Comparison of ENCODE assay signal across 8 mouse cellular contexts in the genomic region with DNA sequence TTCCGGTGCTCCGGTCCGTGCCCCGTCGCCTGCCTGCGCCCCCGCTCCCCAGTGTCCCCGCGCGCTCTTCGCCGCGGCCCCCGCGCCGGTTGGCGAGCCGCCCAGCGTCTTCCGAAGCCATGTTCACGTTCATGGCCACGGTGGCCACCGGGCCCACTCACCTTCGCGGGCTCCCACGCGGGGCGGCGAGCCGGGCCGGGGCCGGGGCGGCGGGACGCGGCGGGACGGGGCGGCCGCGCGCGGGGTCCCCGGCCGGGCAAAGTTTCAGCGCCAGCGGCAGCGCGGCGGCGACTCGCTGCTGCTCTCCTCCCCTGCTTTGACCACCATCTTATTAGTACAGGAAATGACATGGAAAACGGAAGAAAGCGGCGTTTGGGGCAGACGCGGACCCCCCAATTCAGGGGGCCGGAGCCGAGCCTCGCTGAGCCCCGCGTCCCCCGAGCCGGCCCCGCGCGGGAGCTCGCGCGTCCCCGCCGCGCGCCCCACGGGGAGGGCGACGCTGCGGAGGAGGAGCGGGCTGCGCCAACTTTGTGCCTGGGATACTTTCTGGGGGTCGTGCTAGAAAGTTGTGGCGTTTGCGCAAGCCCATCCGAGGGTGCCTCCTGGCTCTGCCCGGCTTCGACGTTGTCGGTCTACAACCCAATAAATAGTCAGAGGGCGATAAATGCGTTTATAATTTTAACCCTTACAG. TPM values are rescaled to one million over a fixed set of nuclear protein-coding genes. Genes with fewer than 3 reads are reported as not detected.
DNase-seq lines count a peak whose midpoint lies in the region; ATAC-seq and TF ChIP-seq lines count a peak whose summit lies in the region.

Gene Prdm11 (minus strand): TSS at position 350 of the 691 bp plus-strand sequence.

- POLR2A ChIA-PET in Patski (lab: Charles Lee): interaction anchor here (0.9 kb wide), 1 partner anchor 16 kb away, joined by 3 read pairs; no protein-coding TSS in a partner anchor

- H3K4me3 ChIP-seq in forebrain, embryonic 11.5 days (ENCODE audit: low read depth, low read length): peak within 1 kb of the TSS; percentile 93
- peak within 1 kb of the TSS; percentile 80 for H3K4me3 ChIP-seq in intestine, postnatal 0 days (ENCODE audit: low read depth, low read length)
- peak within 1 kb of the TSS; percentile 73 for H3K4me3 ChIP-seq in liver, embryonic 12.5 days
- peak within 1 kb of the TSS; percentile 79 for H3K4me3 ChIP-seq in neural tube, embryonic 13.5 days

- H3K36me3 ChIP-seq in forebrain, embryonic 11.5 days (ENCODE audit: control insufficient read depth, insufficient read depth, low read length): no peaks in the 10 kb centered on the region
- no peaks in the 10 kb centered on the region for H3K36me3 ChIP-seq in intestine, postnatal 0 days (ENCODE audit: control insufficient read depth, insufficient read depth)
- H3K36me3 ChIP-seq in liver, embryonic 12.5 days: no peaks in the 10 kb centered on the region
- no peaks in the 10 kb centered on the region for H3K36me3 ChIP-seq in neural tube, embryonic 13.5 days

- CTCF ChIA-PET in Patski (lab: Charles Lee): no interaction called here

- no peaks in the 10 kb centered on the region for H3K27me3 ChIP-seq in Patski
- no peaks in the 10 kb centered on the region for H3K27me3 ChIP-seq in forebrain, embryonic 11.5 days (ENCODE audit: control insufficient read depth, insufficient read depth, low read length)
- no peaks in the 10 kb centered on the region for H3K27me3 ChIP-seq in intestine, postnatal 0 days (replicated peaks; ENCODE audit: control insufficient read depth, insufficient read depth, low read length)
- peaks cover 20% of the 10 kb centered on the region for H3K27me3 ChIP-seq in liver, embryonic 12.5 days (replicated peaks)
- H3K27me3 ChIP-seq in neural tube, embryonic 13.5 days: peaks cover 14% of the 10 kb centered on the region; the same call in 1 of the 2 replicates

- in situ Hi-C loops in Patski (cut with MboI; ENCODE audit: low pct_unique_long_range_greater_than_20kb): no loop called here

- WGBS in forebrain, embryonic 11.5 days: under 1% methylated on average over 84 of the region's 90 CpGs
- WGBS in intestine, postnatal 0 days: under 1% methylated on average over 78 of the region's 90 CpGs
- WGBS in liver, embryonic 12.5 days (ENCODE audit: insufficient replicate concordance): under 1% methylated on average over 86 of the region's 90 CpGs
- under 1% methylated on average over 65 of the region's 90 CpGs for WGBS in neural tube, embryonic 13.5 days

- no peaks in the 10 kb centered on the region for H3K9me3 ChIP-seq in forebrain, embryonic 11.5 days (ENCODE audit: control insufficient read depth, low read length)
- H3K9me3 ChIP-seq in intestine, postnatal 0 days (ENCODE audit: control insufficient read depth): no peaks in the 10 kb centered on the region
- H3K9me3 ChIP-seq in liver, embryonic 12.5 days (replicated peaks): no peaks in the 10 kb centered on the region
- H3K9me3 ChIP-seq in neural tube, embryonic 13.5 days: no peaks in the 10 kb centered on the region

- peak within 1 kb of the TSS; percentile 77 for H3K27ac ChIP-seq in forebrain, embryonic 11.5 days (ENCODE audit: low read depth, low read length)
- peak within 1 kb of the TSS; percentile 96 for H3K27ac ChIP-seq in intestine, postnatal 0 days (ENCODE audit: low read depth, low read length)
- peak within 1 kb of the TSS; percentile 82 for H3K27ac ChIP-seq in liver, embryonic 12.5 days
- peak within 1 kb of the TSS; percentile 95 for H3K27ac ChIP-seq in neural tube, embryonic 13.5 days (replicated peaks)

- peak within 1 kb of the TSS; percentile 56 for H3K4me2 ChIP-seq in forebrain, embryonic 11.5 days (ENCODE audit: low read depth, low read length, severe bottlenecking)
- H3K4me2 ChIP-seq in intestine, postnatal 0 days (replicated peaks; ENCODE audit: low read depth): peak within 1 kb of the TSS; percentile 87
- H3K4me2 ChIP-seq in liver, embryonic 12.5 days: peak within 1 kb of the TSS; percentile 93
- peak within 1 kb of the TSS; percentile 73 for H3K4me2 ChIP-seq in neural tube, embryonic 13.5 days

- ATAC-seq in Patski: peak; percentile 13
- ATAC-seq in forebrain, embryonic 11.5 days (replicated peaks; ENCODE audit: low FRiP score): peak; percentile 31
- ATAC-seq in intestine, postnatal 0 days: peak; percentile 31
- peak; percentile 8; the same call in 1 of the 2 replicates for ATAC-seq in liver, embryonic 12.5 days
- ATAC-seq in neural tube, embryonic 13.5 days (ENCODE audit: low read depth): peak; percentile 52

- H3K9ac ChIP-seq in forebrain, embryonic 11.5 days (ENCODE audit: low read length): peak within 1 kb of the TSS; percentile 98
- peak within 1 kb of the TSS; percentile 97 for H3K9ac ChIP-seq in intestine, postnatal 0 days (ENCODE audit: low read depth, low read length)
- peak within 1 kb of the TSS; percentile 85 for H3K9ac ChIP-seq in liver, embryonic 12.5 days
- H3K9ac ChIP-seq in neural tube, embryonic 13.5 days: peak within 1 kb of the TSS; percentile 96

- H3K4me1 ChIP-seq in forebrain, embryonic 11.5 days (replicated peaks; ENCODE audit: control insufficient read depth, insufficient read depth, low read length): peaks cover 16% of the 10 kb centered on the region
- H3K4me1 ChIP-seq in intestine, postnatal 0 days (replicated peaks; ENCODE audit: control insufficient read depth, insufficient read depth, low read length): peaks cover 13% of the 10 kb centered on the region
- peaks cover 54% of the 10 kb centered on the region for H3K4me1 ChIP-seq in liver, embryonic 12.5 days
- H3K4me1 ChIP-seq in neural tube, embryonic 13.5 days (replicated peaks): peaks cover 31% of the 10 kb centered on the region

- TF ChIP-seq CTCF in Patski (IDR thresholded peaks at IDR 0.05): no peak
- no peak for TF ChIP-seq CTCF in intestine, postnatal 0 days (IDR thresholded peaks at IDR 0.05; ENCODE audit: low read depth)

- peak; percentile 22 for DNase-seq in layer of hippocampus, adult 11-12 months (ENCODE audit: low spot score)
- no peak for DNase-seq in layer of hippocampus, adult 9-11 months
- DNase-seq in Patski (ENCODE audit: low read depth, low spot score): no peak
- DNase-seq in forebrain, embryonic 11.5 days (ENCODE audit: low spot score): peak; percentile 77
- DNase-seq in spleen, postnatal 4 days (ENCODE audit: low spot score in 2 of 2): no peak

RNA-seq across cellular contexts. Expression of gene Prdm11, which starts in this region (rescaled TPM):
- polyA plus RNA-seq in Patski (2021): 4.8 TPM
- polyA plus RNA-seq in forebrain, embryonic 11.5 days (2014; fragmentation: Nextera tagmentation; extraction: Ambion mirVana): 1.8 and 1.9 TPM in 2 replicates
- 2.3 and 2.6 TPM in 2 replicates for polyA plus RNA-seq in intestine, postnatal 0 days (2015; fragmentation: Nextera tagmentation; extraction: Ambion mirVana)
- 8.0 and 9.2 TPM in 2 replicates for polyA plus RNA-seq in liver, embryonic 12.5 days (2016; fragmentation: Nextera tagmentation; extraction: Ambion mirVana)
- polyA plus RNA-seq in neural tube, embryonic 13.5 days (2015; fragmentation: Nextera tagmentation; extraction: Ambion mirVana): 1.8 and 2.2 TPM in 2 replicates

Comparison
In these comparisons a context has a peak if more than half of its experiments do, and no peak if none do; other contexts are left out.
1. DNase-seq: peak in layer of hippocampus, adult 11-12 months (single experiment) and forebrain, embryonic 11.5 days (single experiment); none in layer of hippocampus, adult 9-11 months (single experiment), Patski (single experiment) and spleen, postnatal 4 days (0 of 2).
2. Peak in every context shown above with its lines, with median percentiles within 50 percentile points of each other: ATAC-seq, H3K27ac ChIP-seq, H3K4me2 ChIP-seq, H3K4me3 ChIP-seq and H3K9ac ChIP-seq.